Mouse (Mus musculus) spleen, adult 2 months (tissue): ENCODE measurements at regions not wholly inside any gene's neighbourhood (a gene's known extent, or its start where the extent isn't known, plus 50 kb on each side); places are given as distances from the start of the nearest gene placed in this dataset.

Experiments
- DNase-seq, 2 experiments: peaks; one replicate each; pipeline versions ENCODE4 v3.0.0 to v3.0.0-alpha.2; 2012 to 2021; ENCODE audit warnings: low spot score in 2 of 2, low read depth in 1 of 2
- H3K27ac ChIP-seq: fragments of 200-500 bp; 2 replicates; pipeline ENCODE4 v1.5.1; 2012; ENCODE audit warnings: low read length, inconsistent platforms; ENCODE audit not compliant: insufficient read depth
- H3K27me3 ChIP-seq: fragments of 200-500 bp; 2 replicates; pipeline ENCODE4 v1.6.1; 2012; ENCODE audit warnings: mild to moderate bottlenecking, moderate library complexity, low read length, inconsistent platforms; ENCODE audit not compliant: control insufficient read depth, insufficient read depth
- H3K36me3 ChIP-seq: fragments of 200-500 bp; 2 replicates; pipeline ENCODE4 v1.6.1; 2012; ENCODE audit warnings: mild to moderate bottlenecking, low read length, inconsistent platforms; ENCODE audit not compliant: control insufficient read depth, insufficient read depth
- H3K4me1 ChIP-seq: fragments of 200-500 bp; 2 replicates; pipeline ENCODE4 v1.6.1; 2011; ENCODE audit warnings: inconsistent platforms; ENCODE audit not compliant: control insufficient read depth, insufficient read depth, insufficient read length
- H3K4me3 ChIP-seq: fragments of 200-500 bp; 2 replicates; pipeline ENCODE4 v1.5.1; 2011; ENCODE audit warnings: mild to moderate bottlenecking, inconsistent platforms; ENCODE audit not compliant: insufficient read depth, insufficient read length; ENCODE audit errors: extremely low read depth
- CTCF ChIP-seq: fragments of 200-500 bp; IDR thresholded peaks from 2 replicates; pipeline ENCODE4 v1.5.1; 2011; ENCODE audit warnings: mild to moderate bottlenecking, inconsistent platforms; ENCODE audit not compliant: insufficient read depth, insufficient read length, insufficient replicate concordance; ENCODE audit errors: extremely low read depth
- POLR2A ChIP-seq: fragments of 200-500 bp; IDR thresholded peaks from 2 replicates; pipeline ENCODE4 v1.6.1; 2011; ENCODE audit warnings: low read depth, low read length, inconsistent platforms
- WGBS: fragments of 180-500 bp; shearing (Covaris S2); methylation state at CpG from one replicate; pipeline ENCODE4 v1.1.7; 2018; 5-methylcytosine and 5-hydroxymethylcytosine counted together

- no peaks in the 10 kb centered on the region for H3K36me3 ChIP-seq
- H3K27me3 ChIP-seq: no peaks in the 10 kb centered on the region
- H3K4me1 ChIP-seq: no peaks in the 10 kb centered on the region; the same call in 1 of the 2 replicates
- DNase-seq: no peak
- H3K27ac ChIP-seq: no peak overlapping the region
- no peak overlapping the region for H3K4me3 ChIP-seq
- 80% methylated on average over 5 of the region's 5 CpGs for WGBS
- no peak for TF ChIP-seq CTCF
- TF ChIP-seq POLR2A: no peak
Observed at GRCm38 (mm10) chr6:127207308-127207707, 55.3 kb upstream of the Ccnd2 start.

GRCm38 (mm10) chr6:127213355-127213754 is 61.4 kb upstream of the Ccnd2 start:
- Histone ChIP-seq H3K4me1 (no peaks in the 10 kb centered on the region; the same call in 1 of the 2 replicates), H3K27ac (no peak overlapping the region), H3K36me3 (no peaks in the 10 kb centered on the region), H3K27me3 (no peaks in the 10 kb centered on the region), H3K4me3 (no peak overlapping the region)
- 41% methylated on average over 3 of the region's 3 CpGs for WGBS
- TF ChIP-seq POLR2A: no peak
- TF ChIP-seq CTCF: no peak
- no peak for DNase-seq

- Histone ChIP-seq H3K27me3 (no peaks in the 10 kb centered on the region), H3K4me3 (no peak overlapping the region), H3K36me3 (no peaks in the 10 kb centered on the region), H3K4me1 (no peaks in the 10 kb centered on the region), H3K27ac (no peak overlapping the region)
- 64% methylated on average over 4 of the region's 4 CpGs for WGBS
- no peak for TF ChIP-seq POLR2A
- TF ChIP-seq CTCF: no peak
- no peak for DNase-seq
Observed at GRCm38 (mm10) chr6:127215915-127216314, 63.9 kb upstream of the Ccnd2 start.

- Histone ChIP-seq H3K27ac (no peak overlapping the region), H3K4me3 (no peak overlapping the region), H3K27me3 (no peaks in the 10 kb centered on the region), H3K4me1 (no peaks in the 10 kb centered on the region), H3K36me3 (no peaks in the 10 kb centered on the region)
- no peak for DNase-seq
- 88% methylated on average over 17 of the region's 17 CpGs for WGBS
- TF ChIP-seq CTCF (no peak), POLR2A (no peak)
Observed at GRCm38 (mm10) chr6:127218634-127219445, 66.8 kb upstream of the Ccnd2 start.

- no peaks in the 10 kb centered on the region for H3K27me3 ChIP-seq
- H3K4me1 ChIP-seq: no peaks in the 10 kb centered on the region
- 68% methylated on average over 7 of the region's 7 CpGs for WGBS
- H3K36me3 ChIP-seq: no peaks in the 10 kb centered on the region
- H3K4me3 ChIP-seq: no peak overlapping the region
- H3K27ac ChIP-seq: no peak overlapping the region
- no peak for DNase-seq
- TF ChIP-seq CTCF (no peak), POLR2A (no peak)
Observed at GRCm38 (mm10) chr6:127219446-127219802, 67.4 kb upstream of the Ccnd2 start.

GRCm38 (mm10) chr6:127226242-127226983 is 74.4 kb upstream of the Ccnd2 start:
- TF ChIP-seq POLR2A (no peak), CTCF (no peak)
- no peak for DNase-seq
- no peak overlapping the region for H3K27ac ChIP-seq
- 92% methylated on average over 5 of the region's 5 CpGs for WGBS
- no peaks in the 10 kb centered on the region for H3K27me3 ChIP-seq
- H3K4me1 ChIP-seq: no peaks in the 10 kb centered on the region
- no peaks in the 10 kb centered on the region for H3K36me3 ChIP-seq
- no peak overlapping the region for H3K4me3 ChIP-seq

- DNase-seq: peak; percentile 59 to 90
- 23% methylated on average over 4 of the region's 4 CpGs for WGBS
- Histone ChIP-seq H3K4me1 (peaks cover 25% of the 10 kb centered on the region; the same call in 1 of the 2 replicates), H3K27me3 (no peaks in the 10 kb centered on the region), H3K36me3 (no peaks in the 10 kb centered on the region), H3K27ac (no peak overlapping the region), H3K4me3 (no peak overlapping the region)
- TF ChIP-seq POLR2A (no peak), CTCF (no peak)
Observed at GRCm38 (mm10) chr6:127236510-127237109, 84.6 kb upstream of the Ccnd2 start.
